Mouse (Mus musculus): ENCODE results near the gene Prkar1b. TPM values are rescaled to one million over a fixed set of nuclear protein-coding genes. Genes with fewer than 3 reads are reported as not detected.

Gene Prkar1b
- total RNA-seq, 2 experiments from 2014 or later: 762 to 804 TPM

DNA sequence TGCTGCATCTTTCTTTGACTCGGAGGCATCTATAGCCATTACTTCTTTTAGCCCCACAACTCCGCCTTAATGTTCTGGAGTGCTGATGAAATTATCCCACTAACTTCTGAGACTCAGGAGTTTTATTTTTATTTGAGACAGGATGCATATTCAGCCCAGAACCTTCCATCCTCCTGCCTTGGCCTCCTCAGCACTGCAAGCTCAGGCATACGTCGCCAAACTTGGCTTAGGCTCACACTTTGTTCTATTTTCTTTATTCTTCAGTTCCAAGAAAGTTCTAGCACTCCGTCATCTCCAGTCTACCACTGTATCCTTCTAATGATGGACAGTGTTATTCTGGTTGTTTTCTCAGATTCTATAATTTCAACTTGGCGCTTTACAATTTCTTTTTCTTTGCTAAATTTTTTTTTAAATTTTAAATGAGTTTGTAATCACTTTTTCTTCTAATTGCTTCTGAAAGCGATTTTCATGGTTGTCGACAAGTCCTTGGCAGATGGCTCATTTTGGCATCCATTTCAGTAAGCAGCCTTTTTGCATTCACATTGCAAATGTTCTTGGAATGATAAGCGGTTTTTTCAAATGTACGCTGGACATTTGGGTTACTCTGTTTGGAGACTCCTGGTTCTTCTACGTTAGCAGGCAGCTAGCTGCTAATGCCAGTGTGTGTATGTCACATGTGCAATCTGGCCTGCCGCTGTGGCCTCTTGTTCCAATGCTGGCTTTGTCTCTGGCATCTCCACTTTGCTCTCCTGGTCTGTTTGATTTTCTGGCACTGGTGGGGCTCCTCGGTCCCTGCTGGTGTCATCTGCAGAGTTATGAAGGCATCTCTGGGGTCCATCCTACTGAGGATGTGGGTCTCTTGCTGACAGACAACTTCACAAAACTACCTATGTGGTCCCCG lies 2.4 kb downstream of the Prkar1b start:
- peak; percentile 48 to 53 for DNase-seq (ENCODE audit: low spot score in 2 of 2)

- no peak for DNase-seq (ENCODE audit: low spot score in 2 of 2)
These were observed 3.2 kb downstream of the Prkar1b start for GRCm38 (mm10) chr5:139146476-139147075.

DNA sequence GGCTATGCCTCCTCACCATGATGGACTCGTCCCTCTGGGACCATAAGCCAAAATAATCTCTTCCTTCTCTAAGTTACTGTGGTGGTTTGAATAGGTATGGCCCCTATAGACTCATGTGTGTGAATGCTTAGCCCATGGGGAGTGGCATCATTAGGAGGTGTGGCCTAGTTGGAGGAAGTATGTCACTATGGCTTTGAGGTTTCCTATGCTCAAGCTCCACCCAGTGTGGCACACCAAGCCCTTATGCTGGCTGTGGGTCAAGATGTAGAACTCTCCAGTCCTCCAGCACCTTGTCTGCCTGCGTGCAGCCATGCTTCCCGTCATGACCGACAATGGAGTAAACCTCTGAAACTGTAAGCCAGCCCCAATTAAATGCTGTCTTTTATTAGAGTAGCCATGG lies 4.1 kb downstream of the Prkar1b start:
- no peak for DNase-seq (ENCODE audit: low spot score in 2 of 2)

DNA sequence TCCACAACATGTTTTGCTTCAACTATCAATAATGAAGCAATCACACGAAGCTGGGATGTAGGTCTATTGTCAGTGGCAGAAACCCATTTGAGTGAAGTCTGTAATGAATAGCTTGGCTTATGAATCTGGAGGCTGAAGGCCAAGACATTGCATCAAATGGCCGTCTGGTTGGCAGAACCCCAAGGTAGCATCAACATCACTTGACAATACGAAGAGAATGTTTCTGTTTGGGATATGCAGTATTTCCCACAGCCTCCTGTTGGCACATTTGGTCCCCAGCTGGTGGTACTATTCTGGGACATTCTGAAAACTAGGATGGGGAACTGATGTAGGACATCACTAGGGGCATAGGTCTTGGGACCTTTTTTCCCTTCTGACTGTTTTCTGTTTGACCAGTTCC lies 5.9 kb downstream of the Prkar1b start:
- no peak for DNase-seq (ENCODE audit: low spot score in 2 of 2)

DNA sequence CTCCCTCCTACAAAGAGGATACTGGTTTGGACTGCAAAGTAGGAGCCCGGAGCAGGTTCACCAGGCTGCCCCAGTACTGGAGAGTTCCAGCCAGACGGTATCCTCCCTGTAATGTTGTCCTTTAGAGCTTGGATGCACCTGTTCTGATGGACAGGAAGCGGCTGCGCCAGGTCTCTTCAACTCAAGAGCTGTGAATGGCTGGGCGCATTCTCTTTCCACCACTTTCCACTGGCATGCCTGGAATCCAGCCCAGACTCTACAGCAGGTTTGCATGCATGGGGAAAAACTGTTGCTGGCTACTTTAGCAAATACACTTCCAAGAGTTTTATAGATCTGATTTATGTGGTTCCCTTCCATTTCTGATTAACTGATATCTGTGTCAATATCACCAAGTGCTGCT lies 8.5 kb downstream of the Prkar1b start:
- peak in 1 of 2 experiments; percentile 46 for DNase-seq (ENCODE audit: low spot score in 2 of 2)

DNA sequence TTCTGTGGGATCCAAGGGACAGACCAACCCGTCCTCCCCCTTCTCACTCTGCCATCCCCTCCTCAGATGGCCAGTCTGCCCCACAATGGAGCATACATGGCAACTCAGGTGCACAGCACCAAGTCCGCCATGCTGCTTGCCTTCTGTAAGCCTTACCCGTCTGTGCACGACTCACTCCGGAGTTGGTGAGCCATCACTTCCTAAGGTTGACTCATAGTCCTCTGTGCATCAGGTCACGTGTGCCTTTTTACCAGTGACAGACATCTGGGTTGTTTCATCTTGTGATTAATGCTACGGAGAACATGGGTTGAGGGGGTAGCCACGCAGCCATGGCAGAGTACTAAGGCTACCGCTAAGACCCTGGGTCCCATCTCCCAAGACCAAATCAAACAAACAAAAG lies 9.2 kb downstream of the Prkar1b start:
- no peak for DNase-seq (ENCODE audit: low spot score in 2 of 2)

DNA sequence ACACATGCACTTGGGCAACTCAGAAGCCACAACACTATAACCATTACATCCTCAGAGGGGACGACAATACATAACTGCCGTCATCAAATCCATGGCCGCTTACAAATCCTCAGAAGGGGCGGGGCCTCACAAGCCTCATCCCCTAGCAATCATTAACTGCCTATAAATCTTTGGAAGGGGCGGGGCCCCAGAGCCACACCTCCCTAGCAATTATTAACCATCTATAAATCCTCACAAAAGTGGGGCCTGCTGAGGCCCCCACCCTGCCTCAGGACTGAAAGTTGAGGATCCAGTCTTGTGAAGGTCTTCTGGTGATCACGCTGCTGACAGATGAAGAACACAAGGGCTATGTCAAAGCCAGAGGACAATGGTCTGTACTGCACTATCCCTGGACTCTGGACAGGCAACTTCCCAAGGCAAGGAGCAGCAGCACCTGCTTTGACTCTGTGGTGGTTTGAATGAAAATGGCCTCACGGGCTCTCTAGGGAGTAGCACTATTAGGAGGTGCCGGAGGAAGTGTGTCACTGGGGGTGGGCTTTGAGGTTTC lies 10.8 kb downstream of the Prkar1b start:
- no peak for DNase-seq (ENCODE audit: low spot score in 2 of 2)

GRCm38 (mm10) chr5:139138261-139138925 lies 11.4 kb downstream of the Prkar1b start:
- DNase-seq (ENCODE audit: low spot score in 2 of 2): peak; percentile 85 to 87

DNA sequence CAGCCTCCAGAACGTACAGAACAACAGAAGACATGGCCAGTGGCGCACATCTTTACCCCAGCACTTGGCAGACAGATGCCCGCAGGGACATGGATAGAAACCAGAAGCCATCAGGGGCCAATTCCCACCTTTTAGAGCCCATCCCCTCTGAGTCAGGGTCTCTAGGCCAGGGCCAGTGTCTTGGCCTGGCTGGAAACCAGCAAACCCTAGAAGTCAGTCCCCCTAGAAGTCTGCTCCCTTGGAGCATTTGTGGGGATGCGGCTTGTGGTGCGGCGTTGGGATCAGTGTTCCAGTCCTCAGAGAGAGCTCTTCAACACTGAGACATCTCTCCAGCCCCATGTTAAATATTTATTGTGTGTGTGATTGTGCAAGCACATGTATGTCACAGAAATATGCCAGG lies 12.6 kb downstream of the Prkar1b start:
- no peak for DNase-seq (ENCODE audit: low spot score in 2 of 2)

DNA sequence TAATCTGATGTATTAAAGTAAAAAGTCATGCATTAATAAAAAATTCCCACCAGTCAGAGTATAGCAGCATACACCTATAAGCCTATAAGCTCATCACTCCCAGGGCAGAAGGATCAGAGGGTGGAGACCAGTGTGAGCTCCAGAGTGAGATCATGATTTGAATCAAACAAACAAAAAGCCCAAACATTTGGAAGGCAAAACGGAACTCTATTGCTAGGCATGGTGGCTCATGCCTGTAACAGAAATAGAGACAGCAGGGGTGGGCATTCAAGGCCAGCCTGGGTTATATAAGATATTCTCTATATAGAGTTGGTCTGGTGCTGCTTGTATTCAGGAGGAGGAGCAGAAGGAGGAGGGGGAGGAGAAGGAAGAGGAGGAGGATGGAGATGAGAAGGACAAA lies 13.5 kb downstream of the Prkar1b start:
- no peak for DNase-seq (ENCODE audit: low spot score in 2 of 2)

- no peak for DNase-seq (ENCODE audit: low spot score in 2 of 2)
These were observed 15.3 kb downstream of the Prkar1b start for GRCm38 (mm10) chr5:139134501-139134900.

DNA sequence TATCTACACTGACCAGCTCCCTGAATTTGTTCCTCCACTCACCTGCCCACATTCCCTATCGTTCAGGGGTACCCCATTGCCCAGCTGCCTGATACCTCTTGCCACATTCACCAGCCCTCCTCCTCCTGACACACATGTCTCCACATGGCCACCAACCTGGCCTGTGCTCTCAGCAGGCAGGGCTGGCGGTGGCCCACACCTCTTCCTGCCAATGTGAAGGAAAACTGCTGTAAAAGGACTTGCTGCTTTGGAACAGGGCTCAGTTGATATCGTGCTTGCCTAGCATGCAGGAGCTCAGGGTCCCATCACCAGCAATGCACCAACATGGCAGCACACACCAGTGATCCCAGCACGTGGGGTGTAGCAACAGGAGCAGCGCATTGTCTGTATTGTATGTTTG lies 19.4 kb downstream of the Prkar1b start:
- DNase-seq (ENCODE audit: low spot score in 2 of 2): no peak

DNA sequence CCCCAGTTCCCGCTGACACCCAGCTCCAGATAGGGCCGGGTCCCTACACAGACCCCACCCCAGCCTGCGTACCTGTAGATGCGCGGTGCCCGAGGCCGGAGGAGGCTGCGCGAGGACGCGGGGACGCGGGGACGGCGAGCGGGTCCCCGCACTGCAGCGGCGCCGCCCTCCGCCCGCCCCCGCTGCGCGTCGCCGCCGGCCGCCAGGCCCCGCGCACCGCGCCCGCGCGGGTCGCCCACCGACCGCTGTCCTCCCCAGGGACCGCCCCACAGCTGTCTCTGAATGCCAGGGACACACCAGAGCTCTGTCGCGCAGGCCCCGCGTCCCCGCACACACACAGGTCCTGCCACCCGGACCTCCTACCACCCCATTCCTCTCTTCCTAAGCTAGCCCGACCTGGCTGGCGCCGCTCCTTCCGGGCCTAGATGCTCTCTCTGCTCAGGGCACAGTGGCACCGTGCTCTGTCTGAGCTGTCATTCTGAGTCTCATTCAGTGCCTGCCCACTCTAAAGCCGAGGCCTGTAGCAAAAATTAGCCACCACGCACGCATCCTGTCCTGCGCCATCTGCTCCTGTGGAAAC lies 20.1 kb downstream of the Prkar1b start:
- DNase-seq (ENCODE audit: low spot score in 2 of 2): peak; percentile 64 to 82

GRCm38 (mm10) chr5:139129078-139129477 lies 20.7 kb downstream of the Prkar1b start:
- peak; percentile 36 to 45 for DNase-seq (ENCODE audit: low spot score in 2 of 2)

- no peak for DNase-seq (ENCODE audit: low spot score in 2 of 2)
These were observed 21.2 kb downstream of the Prkar1b start for GRCm38 (mm10) chr5:139128476-139129065.

DNA sequence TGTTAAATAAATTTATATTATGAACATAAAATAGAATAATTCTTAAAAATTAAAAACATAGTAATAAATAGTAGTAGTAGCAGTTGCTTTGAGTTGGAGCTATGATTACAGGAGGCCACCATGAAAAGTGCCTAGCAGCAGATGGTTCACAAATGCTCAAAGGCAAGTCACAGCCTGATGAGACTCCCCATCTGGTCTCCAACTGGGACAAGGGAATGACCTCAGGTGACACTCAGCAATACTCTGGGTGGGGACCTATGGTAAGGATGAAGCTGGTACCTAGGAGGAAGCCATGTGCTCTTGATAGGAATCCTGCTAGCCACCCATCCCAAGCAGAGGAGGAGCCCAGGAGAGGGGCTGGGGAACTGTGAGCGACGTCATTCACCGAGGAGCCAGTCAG lies 24.1 kb downstream of the Prkar1b start:
- DNase-seq (ENCODE audit: low spot score in 2 of 2): no peak

DNA sequence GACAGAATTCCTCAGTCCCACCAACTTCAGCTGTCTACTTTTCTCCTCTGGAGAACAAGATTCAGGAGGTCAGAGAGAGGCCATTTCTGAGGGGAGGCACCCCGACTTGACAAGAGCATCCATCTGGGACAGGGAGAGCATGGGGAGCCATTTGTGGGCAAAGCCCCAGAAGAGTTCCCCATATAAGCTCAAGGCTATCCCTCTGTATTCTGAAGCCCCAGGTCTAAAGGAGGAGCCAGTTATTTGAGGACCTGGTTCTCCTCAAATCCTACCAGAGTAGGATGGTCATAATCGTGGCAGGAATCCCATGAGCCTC lies 30.9 kb downstream of the Prkar1b start:
- DNase-seq (ENCODE audit: low spot score in 2 of 2): no peak

GRCm38 (mm10) chr5:139118139-139118960 lies 31.5 kb downstream of the Prkar1b start:
- DNase-seq (ENCODE audit: low spot score in 2 of 2): no peak

DNA sequence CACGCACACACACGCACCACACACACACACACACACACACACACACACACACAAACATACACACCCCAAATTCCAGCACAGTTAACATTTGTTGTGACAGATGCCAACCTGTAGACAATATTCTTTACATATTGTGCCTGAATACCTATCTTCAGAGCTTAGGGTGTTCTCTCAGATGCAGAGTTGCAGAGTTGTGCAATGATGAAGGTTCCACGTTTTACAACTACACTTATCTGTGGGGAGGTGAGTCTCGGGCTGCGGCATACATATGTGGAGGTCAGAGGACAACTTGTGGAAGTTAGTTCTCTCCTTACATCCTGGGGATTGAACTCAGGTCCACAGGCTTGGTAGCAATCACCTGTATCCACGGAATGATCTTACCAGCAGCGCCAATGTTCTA lies 34.3 kb downstream of the Prkar1b start:
- no peak for DNase-seq (ENCODE audit: low spot score in 2 of 2)

DNA sequence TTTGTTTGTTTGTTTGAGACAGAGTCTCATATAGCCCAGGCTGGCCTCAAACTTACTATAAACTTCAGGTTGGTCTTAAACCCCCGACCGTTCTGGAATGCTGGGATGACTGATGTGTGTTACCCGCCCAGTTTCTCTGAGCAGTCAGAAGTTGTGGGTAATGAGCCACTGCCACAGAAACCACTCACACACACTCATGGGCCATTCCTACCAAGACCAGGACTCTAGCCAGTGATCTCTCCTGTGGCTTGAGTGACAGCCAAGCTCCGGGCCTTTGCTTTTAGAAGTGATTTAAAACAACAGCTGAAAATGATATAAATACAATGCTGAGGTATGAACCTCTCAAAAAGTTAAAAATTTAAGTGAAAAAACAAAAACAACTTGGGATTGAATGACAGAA lies 34.9 kb downstream of the Prkar1b start:
- no peak for DNase-seq (ENCODE audit: low spot score in 2 of 2)

All from left cerebral cortex, adult 18-20 months (tissue).